Mouse (Mus musculus) forebrain, postnatal 0 days (tissue): Measurements from ENCODE around the gene Armc3. TPM values are rescaled to one million over a fixed set of nuclear protein-coding genes. Genes with fewer than 3 reads are reported as not detected.
"Not testable (repeated sequence)": the region's sequence is repeated elsewhere in the genome, so short reads cannot be mapped to it uniquely, and the experiment has no call there.

Experiments used
- ATAC-seq: fragments of 200-750 bp; cut with Nextera tagmentation; 2 replicates; pipeline ENCODE4 v1.8.0; 2017; ENCODE audit warnings: mild to moderate bottlenecking, moderate library complexity
- DNase-seq: peaks from one replicate; pipeline ENCODE4 v3.0.0-alpha.2; 2015
- H3K27ac ChIP-seq: fragments of 300-500 bp; sonication (generic); 2 replicates; pipeline ENCODE4 v1.5.1; 2014; ENCODE audit warnings: low read depth, mild to moderate bottlenecking, antibody characterized with exemption, low read length, moderate library complexity, mixed read lengths
- H3K27me3 ChIP-seq: fragments of 300-500 bp; sonication (generic); 2 replicates; pipeline ENCODE4 v1.6.1; 2014; ENCODE audit warnings: mild to moderate bottlenecking, low read length, mixed read lengths; ENCODE audit not compliant: insufficient read depth
- H3K36me3 ChIP-seq: fragments of 300-500 bp; sonication (generic); 2 replicates; pipeline ENCODE4 v1.6.1; 2014; ENCODE audit warnings: mild to moderate bottlenecking, moderate library complexity; ENCODE audit not compliant: insufficient read depth
- H3K4me1 ChIP-seq: fragments of 300-500 bp; sonication (generic); 2 replicates; pipeline ENCODE4 v1.6.1; 2014; ENCODE audit warnings: antibody characterized with exemption; ENCODE audit not compliant: insufficient read depth
- H3K4me2 ChIP-seq: fragments of 300-500 bp; sonication (generic); 2 replicates; pipeline ENCODE4 v1.6.1; 2014; ENCODE audit warnings: low read depth, mild to moderate bottlenecking, moderate library complexity
- H3K4me3 ChIP-seq: fragments of 300-500 bp; sonication (generic); 2 replicates; pipeline ENCODE4 v1.5.1; 2014; ENCODE audit warnings: low read depth, low read length, mixed read lengths
- H3K9ac ChIP-seq: fragments of 300-500 bp; sonication (generic); 2 replicates; pipeline ENCODE4 v1.6.1; 2014; ENCODE audit warnings: mild to moderate bottlenecking
- H3K9me3 ChIP-seq: fragments of 300-500 bp; sonication (generic); 2 replicates; pipeline ENCODE4 v1.6.1; 2016; ENCODE audit warnings: low read length
- CTCF ChIP-seq: sonication (generic); IDR thresholded peaks from 2 replicates; pipeline ENCODE4 v1.5.1; 2016; ENCODE audit warnings: antibody characterized with exemption, control low read depth, low read depth
- WGBS: fragments of 180-500 bp; shearing (Covaris S2); extraction: QIAGEN DNeasy Blood & Tissue Kit; methylation state at CpG from one replicate; pipeline ENCODE4 v1.1.7; 2014; 5-methylcytosine and 5-hydroxymethylcytosine counted together
- polyA plus RNA-seq: library from polyadenylated mRNA; unstranded; fragments of >200 nt; fragmentation: Nextera tagmentation; extraction: Ambion mirVana; gene quantifications from 2 replicates; pipeline ENCODE4 v1.2.1, GENCODE M21; 2015
- total RNA-seq: library from RNA; depleted of rRNA; stranded (reverse); fragments of >200 nt; gene quantifications from 2 replicates; pipeline ENCODE4 v1.2.3, GENCODE M21; 2014

Gene Armc3
- total and polyA plus RNA-seq, 2 experiments from 2014 or later, result 1.5 to 2.4 TPM

GRCm38 (mm10) chr2:19310498-19310897 is 111.4 kb downstream of the Armc3 start:
- ATAC-seq (no peak), DNase-seq (no peak)
- Histone ChIP-seq H3K36me3 (no peaks in the 10 kb centered on the region), H3K4me3 (no peak overlapping the region), H3K9me3 (0 out of 2 replicates have a peak, but pooled peaks cover 7% of the 10 kb centered on the region), H3K4me2 (no peak overlapping the region), H3K27ac (no peak overlapping the region), H3K9ac (no peak overlapping the region), H3K27me3 (no peaks in the 10 kb centered on the region), H3K4me1 (no peaks in the 10 kb centered on the region)
- WGBS, result 92% methylated on average over 3 of the region's 3 CpGs
- no peak for TF ChIP-seq CTCF

- 63% methylated on average over 11 of the region's 11 CpGs for WGBS
- no peak overlapping the region for H3K4me3 ChIP-seq
- ATAC-seq, result no peak
- TF ChIP-seq CTCF, result no peak
- no peak for DNase-seq
- no peaks in the 10 kb centered on the region for H3K4me1 ChIP-seq
- no peaks in the 10 kb centered on the region for H3K27me3 ChIP-seq
- H3K27ac ChIP-seq, result no peak overlapping the region
- no peaks in the 10 kb centered on the region for H3K36me3 ChIP-seq
- peaks cover 12% of the 10 kb centered on the region; the same call in 1 of the 2 replicates for H3K9me3 ChIP-seq
- H3K9ac ChIP-seq, result no peak overlapping the region
- no peak overlapping the region for H3K4me2 ChIP-seq
Observed at GRCm38 (mm10) chr2:19316056-19316455, 117.0 kb downstream of the Armc3 start.

- H3K27me3 ChIP-seq, result no peaks in the 10 kb centered on the region
- H3K36me3 ChIP-seq, result no peaks in the 10 kb centered on the region
- WGBS, result 77% methylated on average over 4 of the region's 4 CpGs
- no peak overlapping the region for H3K27ac ChIP-seq
- H3K4me1 ChIP-seq, result no peaks in the 10 kb centered on the region
- no peak overlapping the region for H3K9ac ChIP-seq
- ATAC-seq (no peak), DNase-seq (no peak)
- no peak overlapping the region for H3K4me3 ChIP-seq
- no peak overlapping the region for H3K4me2 ChIP-seq
- no peak for TF ChIP-seq CTCF
- H3K9me3 ChIP-seq, result peaks cover 12% of the 10 kb centered on the region; the same call in 1 of the 2 replicates
Observed at GRCm38 (mm10) chr2:19316691-19317090, 117.6 kb downstream of the Armc3 start.

- H3K9ac ChIP-seq, H3K36me3 ChIP-seq, H3K27ac ChIP-seq, H3K27me3 ChIP-seq, ATAC-seq, H3K4me3 ChIP-seq, H3K4me1 ChIP-seq, H3K4me2 ChIP-seq, DNase-seq: not testable (repeated sequence)
- H3K9me3 ChIP-seq, result peaks cover 12% of the 10 kb centered on the region; the same call in 1 of the 2 replicates
- 92% methylated on average over 2 of the region's 2 CpGs for WGBS
Observed at GRCm38 (mm10) chr2:19317151-19317812, 118.2 kb downstream of the Armc3 start.

DNA sequence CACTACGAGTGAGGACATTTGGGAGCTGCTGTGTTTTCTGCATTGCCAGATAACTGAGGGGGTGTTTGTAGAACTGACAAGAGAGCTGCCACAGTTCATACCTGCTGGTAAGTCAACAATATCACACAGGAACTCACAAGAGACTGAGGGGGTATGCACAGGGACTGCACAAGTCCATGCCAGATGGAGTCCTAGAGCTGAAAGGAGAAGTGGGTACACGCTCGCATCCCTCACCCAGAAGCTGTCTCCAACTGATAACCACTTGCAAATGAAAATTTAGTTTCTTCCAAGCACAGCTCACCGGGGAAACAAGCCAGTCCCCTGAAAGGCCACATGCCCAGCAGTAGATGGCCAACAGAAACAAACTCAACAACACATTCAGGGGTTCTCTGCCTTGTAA is 119.4 kb downstream of the Armc3 start:
- DNase-seq (no peak), ATAC-seq (no peak)
- TF ChIP-seq CTCF, result no peak
- H3K4me1 ChIP-seq, result no peaks in the 10 kb centered on the region
- no peaks in the 10 kb centered on the region for H3K36me3 ChIP-seq
- peaks cover 12% of the 10 kb centered on the region; the same call in 1 of the 2 replicates for H3K9me3 ChIP-seq
- WGBS, result 81% methylated on average over 4 of the region's 4 CpGs
- H3K27ac ChIP-seq, result no peak overlapping the region
- no peak overlapping the region for H3K4me3 ChIP-seq
- no peak overlapping the region for H3K4me2 ChIP-seq
- H3K27me3 ChIP-seq, result no peaks in the 10 kb centered on the region
- no peak overlapping the region for H3K9ac ChIP-seq

GRCm38 (mm10) chr2:19319284-19319683 is 120.2 kb downstream of the Armc3 start:
- no peaks in the 10 kb centered on the region for H3K36me3 ChIP-seq
- no peaks in the 10 kb centered on the region for H3K4me1 ChIP-seq
- peaks cover 12% of the 10 kb centered on the region; the same call in 1 of the 2 replicates for H3K9me3 ChIP-seq
- no peak for ATAC-seq
- TF ChIP-seq CTCF, result no peak
- no peak overlapping the region for H3K4me2 ChIP-seq
- 77% methylated on average over 3 of the region's 3 CpGs for WGBS
- H3K9ac ChIP-seq, result no peak overlapping the region
- H3K4me3 ChIP-seq, result no peak overlapping the region
- no peak overlapping the region for H3K27ac ChIP-seq
- DNase-seq, result no peak
- H3K27me3 ChIP-seq, result no peaks in the 10 kb centered on the region

- H3K27me3 ChIP-seq, result no peaks in the 10 kb centered on the region
- no peak overlapping the region for H3K4me3 ChIP-seq
- no peaks in the 10 kb centered on the region for H3K4me1 ChIP-seq
- DNase-seq (peak; percentile 5), ATAC-seq (peak; percentile 82)
- no peaks in the 10 kb centered on the region for H3K36me3 ChIP-seq
- H3K9me3 ChIP-seq, result no peaks in the 10 kb centered on the region
- no peak overlapping the region for H3K27ac ChIP-seq
- no peak overlapping the region for H3K9ac ChIP-seq
- 50% methylated on average over 9 of the region's 9 CpGs for WGBS
- no peak for TF ChIP-seq CTCF
- no peak overlapping the region for H3K4me2 ChIP-seq
Observed at GRCm38 (mm10) chr2:19322448-19322847, 123.3 kb downstream of the Armc3 start.
